Comparison of ENCODE assay signal across 9 mouse cellular contexts in genomic region chr10:62311464-62311863, GRCm38 (mm10). TPM values are rescaled to one million over a fixed set of nuclear protein-coding genes. Genes with fewer than 3 reads are reported as not detected.
A peak's percentile ranks its signal among the peaks of the same experiment; 100 is the strongest.
DNase-seq lines count a peak whose midpoint lies in the region; ATAC-seq lines count a peak whose summit lies in the region.
"Had no signal": no experiment of that assay in that cellular context is flagged by ENCODE, and none has a peak within 500 bp of the region (broad histone marks: within the 10 kb centered on the region; RNA-seq: fewer than 3 reads in every experiment).

No protein-coding gene starts in this region.

- H3K4me1 ChIP-seq in kidney, embryonic 14.5 days (ENCODE audit: control insufficient read depth, insufficient read depth, low read length): peaks cover 18% of the 10 kb centered on the region; the same call in 1 of the 2 replicates
- peaks cover 6% of the 10 kb centered on the region for H3K4me1 ChIP-seq in neural tube, embryonic 15.5 days
- no peaks in the 10 kb centered on the region for H3K4me1 ChIP-seq in midbrain, embryonic 16.5 days (ENCODE audit: control insufficient read depth, insufficient read depth, low read length)

- no peaks in the 10 kb centered on the region for H3K27me3 ChIP-seq in kidney, embryonic 14.5 days (ENCODE audit: control insufficient read depth, insufficient read depth, low read length)
- no peaks in the 10 kb centered on the region for H3K27me3 ChIP-seq in neural tube, embryonic 15.5 days (replicated peaks)
- no peaks in the 10 kb centered on the region for H3K27me3 ChIP-seq in midbrain, embryonic 16.5 days (ENCODE audit: control insufficient read depth, insufficient read depth, low read depth, low read length)
- H3K27me3 ChIP-seq: neural tube, embryonic 12.5 days had no signal

- no peak overlapping the region for H3K4me3 ChIP-seq in kidney, embryonic 14.5 days (ENCODE audit: low read length)
- H3K4me3 ChIP-seq in neural tube, embryonic 15.5 days (replicated peaks): no peak overlapping the region
- H3K4me3 ChIP-seq in midbrain, embryonic 16.5 days (ENCODE audit: low read depth, low read length): no peak overlapping the region
- H3K4me3 ChIP-seq: neural tube, embryonic 12.5 days had no signal

- no peaks in the 10 kb centered on the region for H3K36me3 ChIP-seq in kidney, embryonic 14.5 days (ENCODE audit: control insufficient read depth, insufficient read depth, low read length)
- peaks cover 12% of the 10 kb centered on the region; the same call in 1 of the 2 replicates for H3K36me3 ChIP-seq in neural tube, embryonic 15.5 days
- H3K36me3 ChIP-seq in midbrain, embryonic 16.5 days (ENCODE audit: control insufficient read depth, insufficient read depth, low read length): peaks cover 4% of the 10 kb centered on the region; the same call in 1 of the 2 replicates
- H3K36me3 ChIP-seq: neural tube, embryonic 12.5 days had no signal

- DNase-seq in layer of hippocampus, adult 11-12 months (ENCODE audit: low spot score): peak; percentile 60
- no peak for DNase-seq in layer of hippocampus, adult 18-20 months (ENCODE audit: low spot score in 2 of 2)
- DNase-seq in MEL-GATA-1-ER (ENCODE audit: extremely low read depth, low read depth): peak; percentile 76
- DNase-seq in gastrocnemius, postnatal 14 days: peak; percentile 67
- peak; percentile 78 for DNase-seq in lung, postnatal 10 days

- no peaks in the 10 kb centered on the region for H3K9me3 ChIP-seq in kidney, embryonic 14.5 days (ENCODE audit: control insufficient read depth, low read length)
- H3K9me3 ChIP-seq in neural tube, embryonic 15.5 days (replicated peaks): no peaks in the 10 kb centered on the region
- H3K9me3 ChIP-seq in midbrain, embryonic 16.5 days (replicated peaks; ENCODE audit: control insufficient read depth, low read length, poor library complexity, severe bottlenecking): no peaks in the 10 kb centered on the region
- H3K9me3 ChIP-seq: neural tube, embryonic 12.5 days had no signal

- 17% methylated on average over 6 of the region's 6 CpGs for WGBS in kidney, embryonic 14.5 days
- WGBS in neural tube, embryonic 15.5 days: 32% methylated on average over 6 of the region's 6 CpGs
- 42% methylated on average over 6 of the region's 6 CpGs for WGBS in midbrain, embryonic 16.5 days

- intact Hi-C loops in gastrocnemius, postnatal 14 days (cut with DNase I; ENCODE audit: low total_unique reads): no loop called here

- no peak overlapping the region for H3K4me2 ChIP-seq in kidney, embryonic 14.5 days (replicated peaks; ENCODE audit: low read depth, low read length)
- no peak overlapping the region for H3K4me2 ChIP-seq in neural tube, embryonic 15.5 days
- H3K4me2 ChIP-seq in midbrain, embryonic 16.5 days (ENCODE audit: low read length): no peak overlapping the region
- H3K4me2 ChIP-seq: neural tube, embryonic 12.5 days had no signal

- H3K27ac ChIP-seq in kidney, embryonic 14.5 days (ENCODE audit: low read depth, low read length): peak overlapping the region; percentile 56; the same call in 1 of the 2 replicates
- H3K27ac ChIP-seq in neural tube, embryonic 15.5 days (replicated peaks): no peak overlapping the region
- no peak overlapping the region for H3K27ac ChIP-seq in midbrain, embryonic 16.5 days (ENCODE audit: low read length)
- H3K27ac ChIP-seq: neural tube, embryonic 12.5 days had no signal

- no peak overlapping the region for H3K9ac ChIP-seq in kidney, embryonic 14.5 days (ENCODE audit: low read depth, low read length)
- no peak overlapping the region for H3K9ac ChIP-seq in neural tube, embryonic 15.5 days (replicated peaks)
- H3K9ac ChIP-seq in midbrain, embryonic 16.5 days (ENCODE audit: low read depth, low read length): no peak overlapping the region
- H3K9ac ChIP-seq: neural tube, embryonic 12.5 days had no signal

- no peak for ATAC-seq in kidney, embryonic 14.5 days (ENCODE audit: low FRiP score, low TSS enrichment)
- no peak for ATAC-seq in neural tube, embryonic 15.5 days (ENCODE audit: low FRiP score)
- no peak for ATAC-seq in midbrain, embryonic 16.5 days

RNA-seq across cellular contexts. Expression of gene Tacr2, which starts 59.2 kb away (rescaled TPM):
- under 1 TPM; 0.23 to 0.27 TPM for total RNA-seq in layer of hippocampus, adult 18-20 months (2021)
- not detected for total RNA-seq in gastrocnemius, postnatal 14 days (2021)
- polyA plus RNA-seq in kidney, embryonic 14.5 days (2014; fragmentation: Nextera tagmentation; extraction: Ambion mirVana): not detected in 2 replicates
- 0.13 and 0.20 TPM in 2 replicates for polyA plus RNA-seq in neural tube, embryonic 15.5 days (2015; fragmentation: Nextera tagmentation; extraction: Ambion mirVana)
- not detected in 2 replicates for polyA plus RNA-seq in midbrain, embryonic 16.5 days (2015; fragmentation: Nextera tagmentation; extraction: Ambion mirVana)
- polyA plus RNA-seq: neural tube, embryonic 12.5 days had no signal

Comparison
In these comparisons a context has a peak if more than half of its experiments do, and no peak if none do; other contexts are left out.
1. DNase-seq: peak in layer of hippocampus, adult 11-12 months (single experiment), MEL-GATA-1-ER (single experiment), gastrocnemius, postnatal 14 days (single experiment) and lung, postnatal 10 days (single experiment); none in layer of hippocampus, adult 18-20 months (0 of 2).